Mouse (Mus musculus) kidney, adult 2 months (tissue): Measurements from ENCODE around the gene Fzd4.

Experiments
- CTCF ChIP-seq: fragments of 200-500 bp; conservative IDR thresholded peaks from 2 replicates; pipeline ENCODE4 v1.5.1; 2011; ENCODE audit warnings: low read depth, mild to moderate bottlenecking, control low read depth, low read length, moderate library complexity, mixed read lengths; ENCODE audit not compliant: insufficient read depth, insufficient read length
- POLR2A ChIP-seq: fragments of 200-500 bp; IDR thresholded peaks from one replicate; pipeline ENCODE4 v1.6.1; 2011; ENCODE audit warnings: low read depth, low read length, control low read depth

DNA sequence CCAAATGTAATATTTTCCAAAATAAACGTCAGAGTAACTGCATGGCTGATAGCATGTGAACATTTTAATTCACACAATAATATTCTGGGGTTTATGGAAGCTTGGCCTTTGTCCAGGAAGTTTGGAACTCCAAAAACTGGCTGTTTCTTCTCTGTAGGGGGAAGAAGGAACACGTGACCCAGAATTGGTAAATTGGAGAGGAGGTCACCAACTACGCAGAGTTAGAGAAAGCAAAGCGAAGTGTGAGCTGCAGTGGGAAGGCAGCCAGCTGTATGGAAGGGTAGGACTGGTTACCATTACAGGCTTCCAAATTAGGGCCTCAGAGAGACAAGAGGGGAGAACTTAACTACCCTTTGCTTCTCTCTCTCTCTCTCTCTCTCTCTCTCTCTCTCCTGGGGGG, 47.8 kb upstream of the Fzd4 start:
- no peak for TF ChIP-seq CTCF
- TF ChIP-seq POLR2A, result no peak
